Mouse (Mus musculus) embryonic facial prominence, embryonic 10.5 days (tissue): ENCODE data around the gene Ryr2. TPM values are rescaled to one million over a fixed set of nuclear protein-coding genes. Genes with fewer than 3 reads are reported as not detected.

Source experiments
- DNase-seq: peaks from one replicate; pipeline ENCODE4 v3.0.0-alpha.2; 2017; ENCODE audit warnings: low spot score
- H3K27ac ChIP-seq: fragments of 300-500 bp; sonication (generic); replicated peaks from 2 replicates; pipeline ENCODE4 v1.5.1; 2016; ENCODE audit warnings: mild to moderate bottlenecking
- H3K27me3 ChIP-seq: fragments of 300-500 bp; sonication (generic); replicated peaks from 2 replicates; pipeline ENCODE4 v1.6.1; 2016; ENCODE audit warnings: low read depth, mild to moderate bottlenecking; ENCODE audit not compliant: poor library complexity, severe bottlenecking
- H3K36me3 ChIP-seq: fragments of 300-500 bp; sonication (generic); replicated peaks from 2 replicates; pipeline ENCODE4 v1.6.1; 2016; ENCODE audit warnings: mild to moderate bottlenecking, moderate library complexity
- H3K4me1 ChIP-seq: fragments of 300-500 bp; sonication (generic); 2 replicates; pipeline ENCODE4 v1.6.1; 2016
- H3K4me3 ChIP-seq: fragments of 300-500 bp; sonication (generic); 2 replicates; pipeline ENCODE4 v1.5.1; 2016; ENCODE audit warnings: mild to moderate bottlenecking, moderate library complexity
- H3K9me3 ChIP-seq: fragments of 300-500 bp; sonication (generic); 2 replicates; pipeline ENCODE4 v1.6.1; 2016; ENCODE audit warnings: mild to moderate bottlenecking
- WGBS: fragments of 180-500 bp; shearing (Covaris S2); methylation state at CpG from one replicate; pipeline ENCODE4 v1.1.7; 2016; 5-methylcytosine and 5-hydroxymethylcytosine counted together
- polyA plus RNA-seq: library from polyadenylated mRNA; unstranded; fragments of >200 nt; fragmentation: Nextera tagmentation; extraction: Ambion mirVana; gene quantifications from 2 replicates; pipeline ENCODE4 v1.2.1, GENCODE M21; 2016

Gene Ryr2
- polyA plus RNA-seq, 1 experiment from 2014 or later = 0.14 TPM

GRCm38 (mm10) chr13:12008995-12009689, 97.6 kb downstream of the Ryr2 start:
- WGBS = 79% methylated on average over 6 of the region's 6 CpGs
- no peak for DNase-seq
- Histone ChIP-seq H3K4me1 (no peaks in the 10 kb centered on the region), H3K27me3 (no peaks in the 10 kb centered on the region), H3K27ac (no peak overlapping the region), H3K36me3 (no peaks in the 10 kb centered on the region), H3K4me3 (no peak overlapping the region), H3K9me3 (no peaks in the 10 kb centered on the region)

GRCm38 (mm10) chr13:12007579-12007978, 99.2 kb downstream of the Ryr2 start:
- Histone ChIP-seq H3K27me3 (no peaks in the 10 kb centered on the region), H3K36me3 (no peaks in the 10 kb centered on the region), H3K27ac (no peak overlapping the region), H3K4me3 (no peak overlapping the region), H3K9me3 (no peaks in the 10 kb centered on the region), H3K4me1 (no peaks in the 10 kb centered on the region)
- WGBS = 69% methylated on average over 2 of the region's 2 CpGs
- no peak for DNase-seq

GRCm38 (mm10) chr13:12001891-12002294, 104.9 kb downstream of the Ryr2 start:
- no peak for DNase-seq
- Histone ChIP-seq H3K27me3 (no peaks in the 10 kb centered on the region), H3K36me3 (no peaks in the 10 kb centered on the region), H3K4me1 (no peaks in the 10 kb centered on the region), H3K9me3 (no peaks in the 10 kb centered on the region), H3K27ac (no peak overlapping the region), H3K4me3 (no peak overlapping the region)
- WGBS = 60% methylated on average over 3 of the region's 3 CpGs

GRCm38 (mm10) chr13:11999851-12000250, 106.9 kb downstream of the Ryr2 start:
- Histone ChIP-seq H3K36me3 (no peaks in the 10 kb centered on the region), H3K27ac (no peak overlapping the region), H3K27me3 (no peaks in the 10 kb centered on the region), H3K9me3 (no peaks in the 10 kb centered on the region), H3K4me1 (no peaks in the 10 kb centered on the region), H3K4me3 (no peak overlapping the region)
- WGBS = 79% methylated on average over 4 of the region's 4 CpGs
- DNase-seq = no peak

GRCm38 (mm10) chr13:11997366-11997765, 109.4 kb downstream of the Ryr2 start:
- Histone ChIP-seq H3K9me3 (no peaks in the 10 kb centered on the region), H3K27ac (no peak overlapping the region), H3K27me3 (no peaks in the 10 kb centered on the region), H3K36me3 (no peaks in the 10 kb centered on the region), H3K4me1 (no peaks in the 10 kb centered on the region), H3K4me3 (no peak overlapping the region)
- DNase-seq = no peak
- WGBS = 83% methylated on average over 2 of the region's 2 CpGs

- DNase-seq = no peak
- no peak overlapping the region for H3K4me3 ChIP-seq
- H3K27me3 ChIP-seq = no peaks in the 10 kb centered on the region
- 84% methylated on average over 4 of the region's 4 CpGs for WGBS
- no peaks in the 10 kb centered on the region for H3K9me3 ChIP-seq
- no peak overlapping the region for H3K27ac ChIP-seq
- H3K4me1 ChIP-seq = no peaks in the 10 kb centered on the region
- H3K36me3 ChIP-seq = no peaks in the 10 kb centered on the region
Observed at GRCm38 (mm10) chr13:11987556-11987955, 119.2 kb downstream of the Ryr2 start.

GRCm38 (mm10) chr13:11985056-11985455, 121.7 kb downstream of the Ryr2 start:
- whole genome bisulfite sequencing = 96% methylated on average over 3 of the region's 3 CpGs
- Histone ChIP-seq H3K4me3 (no peak overlapping the region), H3K9me3 (no peaks in the 10 kb centered on the region), H3K4me1 (no peaks in the 10 kb centered on the region), H3K27me3 (no peaks in the 10 kb centered on the region), H3K36me3 (no peaks in the 10 kb centered on the region), H3K27ac (no peak overlapping the region)
- no peak for DNase-seq

- Histone ChIP-seq H3K4me3 (no peak overlapping the region), H3K4me1 (no peaks in the 10 kb centered on the region), H3K27me3 (no peaks in the 10 kb centered on the region), H3K9me3 (no peaks in the 10 kb centered on the region), H3K36me3 (no peaks in the 10 kb centered on the region), H3K27ac (no peak overlapping the region)
- no peak for DNase-seq
Observed at GRCm38 (mm10) chr13:11978997-11979396, 127.7 kb downstream of the Ryr2 start.

GRCm38 (mm10) chr13:11978359-11978758, 128.4 kb downstream of the Ryr2 start:
- H3K36me3 ChIP-seq = no peaks in the 10 kb centered on the region
- no peak overlapping the region for H3K4me3 ChIP-seq
- no peak for DNase-seq
- no peaks in the 10 kb centered on the region for H3K4me1 ChIP-seq
- H3K27me3 ChIP-seq = no peaks in the 10 kb centered on the region
- H3K27ac ChIP-seq = no peak overlapping the region
- 84% methylated on average over 2 of the region's 2 CpGs for WGBS
- no peaks in the 10 kb centered on the region for H3K9me3 ChIP-seq

GRCm38 (mm10) chr13:11977606-11978005, 129.1 kb downstream of the Ryr2 start:
- H3K36me3 ChIP-seq = no peaks in the 10 kb centered on the region
- no peaks in the 10 kb centered on the region for H3K4me1 ChIP-seq
- no peaks in the 10 kb centered on the region for H3K27me3 ChIP-seq
- DNase-seq = no peak
- no peak overlapping the region for H3K4me3 ChIP-seq
- no peaks in the 10 kb centered on the region for H3K9me3 ChIP-seq
- WGBS = 90% methylated on average over 4 of the region's 4 CpGs
- H3K27ac ChIP-seq = no peak overlapping the region

GRCm38 (mm10) chr13:11964391-11964790, 142.4 kb downstream of the Ryr2 start:
- Histone ChIP-seq H3K36me3 (no peaks in the 10 kb centered on the region), H3K4me3 (no peak overlapping the region), H3K27ac (no peak overlapping the region), H3K9me3 (no peaks in the 10 kb centered on the region), H3K4me1 (no peaks in the 10 kb centered on the region), H3K27me3 (no peaks in the 10 kb centered on the region)
- no peak for DNase-seq

- no peaks in the 10 kb centered on the region for H3K36me3 ChIP-seq
- H3K4me3 ChIP-seq = no peak overlapping the region
- no peaks in the 10 kb centered on the region for H3K4me1 ChIP-seq
- H3K27ac ChIP-seq = no peak overlapping the region
- H3K9me3 ChIP-seq = no peaks in the 10 kb centered on the region
- H3K27me3 ChIP-seq = no peaks in the 10 kb centered on the region
- no peak for DNase-seq
Observed at GRCm38 (mm10) chr13:11959488-11960174, 147.1 kb downstream of the Ryr2 start.

GRCm38 (mm10) chr13:11958854-11959253, 147.9 kb downstream of the Ryr2 start:
- Histone ChIP-seq H3K4me1 (no peaks in the 10 kb centered on the region), H3K27ac (no peak overlapping the region), H3K4me3 (no peak overlapping the region), H3K9me3 (no peaks in the 10 kb centered on the region), H3K27me3 (no peaks in the 10 kb centered on the region), H3K36me3 (no peaks in the 10 kb centered on the region)
- 74% methylated on average over 3 of the region's 3 CpGs for WGBS
- no peak for DNase-seq
